Mouse (Mus musculus) embryonic facial prominence, embryonic 15.5 days (tissue): Measurements from ENCODE around the gene Lelp1. TPM values are rescaled to one million over a fixed set of nuclear protein-coding genes. Genes with fewer than 3 reads are reported as not detected.
A peak's percentile ranks its signal among the peaks of the same experiment; 100 is the strongest.

Source experiments
- ATAC-seq: fragments of 200-750 bp; cut with Nextera tagmentation; 2 replicates; pipeline ENCODE4 v1.8.0; 2017; ENCODE audit warnings: low read depth, moderate TSS enrichment; ENCODE audit not compliant: insufficient number of reproducible peaks, low FRiP score, low TSS enrichment
- H3K27ac ChIP-seq: fragments of 300-500 bp; sonication (generic); replicated peaks from 2 replicates; pipeline ENCODE4 v1.5.1; 2015; ENCODE audit warnings: mild to moderate bottlenecking, inconsistent platforms
- H3K27me3 ChIP-seq: fragments of 300-500 bp; sonication (generic); 2 replicates; pipeline ENCODE4 v1.6.1; 2015; ENCODE audit warnings: inconsistent platforms
- H3K36me3 ChIP-seq: fragments of 300-500 bp; sonication (generic); 2 replicates; pipeline ENCODE4 v1.6.1; 2015; ENCODE audit warnings: mild to moderate bottlenecking, inconsistent platforms
- H3K4me1 ChIP-seq: fragments of 300-500 bp; sonication (generic); 2 replicates; pipeline ENCODE4 v1.6.1; 2015; ENCODE audit warnings: inconsistent platforms
- H3K4me2 ChIP-seq: fragments of 300-500 bp; sonication (generic); replicated peaks from 2 replicates; pipeline ENCODE4 v1.6.1; 2015; ENCODE audit warnings: mild to moderate bottlenecking, inconsistent platforms
- H3K4me3 ChIP-seq: fragments of 300-500 bp; sonication (generic); replicated peaks from 2 replicates; pipeline ENCODE4 v1.5.1; 2015; ENCODE audit warnings: mild to moderate bottlenecking, inconsistent platforms
- H3K9ac ChIP-seq: fragments of 300-500 bp; sonication (generic); 2 replicates; pipeline ENCODE4 v1.6.1; 2015; ENCODE audit warnings: inconsistent platforms
- H3K9me3 ChIP-seq: fragments of 300-500 bp; sonication (generic); replicated peaks from 2 replicates; pipeline ENCODE4 v1.6.1; 2016; ENCODE audit warnings: inconsistent platforms
- whole genome bisulfite sequencing: fragments of 180-500 bp; shearing (Covaris S2); methylation state at CpG from one replicate; pipeline ENCODE4 v1.1.7; 2015; 5-methylcytosine and 5-hydroxymethylcytosine counted together
- polyA plus RNA-seq: library from polyadenylated mRNA; unstranded; fragments of >200 nt; fragmentation: Nextera tagmentation; extraction: Ambion mirVana; gene quantifications from 2 replicates; pipeline ENCODE4 v1.2.1, GENCODE M21; 2015

The Lelp1 gene
- polyA plus RNA-seq, result not detected in 2 replicates

DNA sequence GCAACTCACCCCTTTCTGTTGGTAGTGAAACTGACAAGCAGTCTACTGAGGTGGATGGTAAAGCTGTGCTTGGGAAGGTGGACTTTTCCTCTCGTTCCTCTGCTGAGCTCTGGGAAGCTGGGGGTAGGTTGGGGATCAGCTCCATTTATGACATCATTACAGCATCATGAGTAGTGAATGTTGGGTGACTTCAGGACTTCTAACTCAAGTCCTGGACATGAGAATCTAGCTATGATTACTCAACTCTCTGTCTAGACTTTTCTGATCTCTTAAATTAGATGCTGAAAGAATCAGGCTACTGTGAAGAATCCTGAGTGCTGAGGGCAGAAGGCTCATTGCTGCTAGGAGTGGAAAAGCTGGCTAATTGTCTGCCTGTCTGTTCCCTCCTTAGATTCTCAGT is at the start of gene Lelp1:
Lelp1 (minus strand) TSS at position 101 of the 400 bp plus-strand sequence.
- H3K4me3 ChIP-seq, result no peak within 1 kb of the TSS
- WGBS, result 67% methylated on average over 1 of the region's 1 CpGs
- ATAC-seq, result no peak
- H3K4me2 ChIP-seq, result no peak within 1 kb of the TSS
- H3K27me3 ChIP-seq, result no peaks in the 10 kb centered on the region
- H3K4me1 ChIP-seq, result no peaks in the 10 kb centered on the region
- H3K9ac ChIP-seq, result no peak within 1 kb of the TSS
- no peaks in the 10 kb centered on the region for H3K9me3 ChIP-seq
- no peaks in the 10 kb centered on the region for H3K36me3 ChIP-seq
- no peak within 1 kb of the TSS for H3K27ac ChIP-seq

DNA sequence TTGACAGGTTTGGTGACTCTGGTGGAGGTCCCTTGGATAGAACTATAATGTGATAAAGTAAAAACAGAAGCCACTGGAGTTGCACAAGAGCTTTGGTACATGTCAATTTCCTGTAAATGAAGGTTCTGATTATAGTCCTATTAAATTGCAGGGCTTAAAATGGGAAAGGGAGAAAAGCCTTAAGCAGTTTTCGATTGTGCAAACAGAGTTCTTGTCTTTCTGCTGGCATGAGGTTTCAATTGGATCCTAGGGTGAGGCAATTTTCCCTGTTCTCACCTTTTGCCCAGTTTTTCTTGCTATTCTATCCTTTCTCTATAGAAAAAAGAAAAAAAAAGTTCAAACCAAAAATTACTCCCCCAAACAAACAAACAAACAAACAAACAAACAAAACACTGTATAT is 34.3 kb upstream of the Lelp1 start:
- Histone ChIP-seq H3K9ac (no peak overlapping the region), H3K36me3 (no peaks in the 10 kb centered on the region), H3K4me1 (no peaks in the 10 kb centered on the region), H3K9me3 (no peaks in the 10 kb centered on the region), H3K4me3 (no peak overlapping the region), H3K4me2 (no peak overlapping the region), H3K27me3 (no peaks in the 10 kb centered on the region), H3K27ac (no peak overlapping the region)
- ATAC-seq, result no peak
- 26% methylated on average over 1 of the region's 1 CpGs for WGBS

DNA sequence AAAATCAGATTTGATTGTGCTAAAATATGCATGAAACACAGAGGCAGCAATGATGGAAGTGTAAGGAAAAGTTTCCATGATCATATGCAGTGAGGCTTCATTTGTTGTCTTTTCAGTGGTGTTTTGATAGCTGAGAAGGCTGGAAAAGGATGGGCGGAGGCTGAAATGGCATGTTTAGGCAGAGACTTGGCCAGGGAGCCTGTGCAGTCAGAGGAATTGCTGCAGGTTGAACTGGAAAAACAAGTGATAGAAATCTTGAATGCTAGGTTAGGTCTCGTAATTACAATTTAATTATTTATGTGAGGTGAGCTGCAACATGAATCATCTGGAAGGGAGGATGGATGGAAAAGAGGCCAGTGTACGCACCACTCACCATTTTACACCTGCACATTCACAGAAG is 27.3 kb upstream of the Lelp1 start:
- WGBS, result 61% methylated on average over 3 of the region's 3 CpGs
- no peaks in the 10 kb centered on the region for H3K27me3 ChIP-seq
- no peak for ATAC-seq

GRCm38 (mm10) chr3:92153322-92153721 is 10.8 kb upstream of the Lelp1 start:
- Histone ChIP-seq H3K27me3 (no peaks in the 10 kb centered on the region), H3K36me3 (no peaks in the 10 kb centered on the region), H3K4me3 (no peak overlapping the region), H3K9ac (no peak overlapping the region), H3K4me1 (no peaks in the 10 kb centered on the region), H3K4me2 (no peak overlapping the region), H3K27ac (no peak overlapping the region), H3K9me3 (no peaks in the 10 kb centered on the region)
- ATAC-seq, result no peak

More for the DNA sequence above, 27.3 kb upstream of the Lelp1 start:
- H3K4me1 ChIP-seq, result no peaks in the 10 kb centered on the region
- H3K9ac ChIP-seq, result no peak overlapping the region
- H3K9me3 ChIP-seq, result no peaks in the 10 kb centered on the region
- no peak overlapping the region for H3K4me2 ChIP-seq
- H3K36me3 ChIP-seq, result no peaks in the 10 kb centered on the region
- H3K4me3 ChIP-seq, result no peak overlapping the region
- 0 out of 2 replicates have a peak overlapping the region, but pooled peaks have one; percentile 58 for H3K27ac ChIP-seq

- ATAC-seq, result no peak
- H3K9ac ChIP-seq, result no peak overlapping the region
- WGBS, result 20% methylated on average over 8 of the region's 8 CpGs
- H3K27me3 ChIP-seq, result no peaks in the 10 kb centered on the region
- no peak overlapping the region for H3K27ac ChIP-seq
- no peaks in the 10 kb centered on the region for H3K9me3 ChIP-seq
- H3K4me1 ChIP-seq, result no peaks in the 10 kb centered on the region
- no peaks in the 10 kb centered on the region for H3K36me3 ChIP-seq
- no peak overlapping the region for H3K4me2 ChIP-seq
- no peak overlapping the region for H3K4me3 ChIP-seq
Measured at GRCm38 (mm10) chr3:92150631-92151277, 8.2 kb upstream of the Lelp1 start.

DNA sequence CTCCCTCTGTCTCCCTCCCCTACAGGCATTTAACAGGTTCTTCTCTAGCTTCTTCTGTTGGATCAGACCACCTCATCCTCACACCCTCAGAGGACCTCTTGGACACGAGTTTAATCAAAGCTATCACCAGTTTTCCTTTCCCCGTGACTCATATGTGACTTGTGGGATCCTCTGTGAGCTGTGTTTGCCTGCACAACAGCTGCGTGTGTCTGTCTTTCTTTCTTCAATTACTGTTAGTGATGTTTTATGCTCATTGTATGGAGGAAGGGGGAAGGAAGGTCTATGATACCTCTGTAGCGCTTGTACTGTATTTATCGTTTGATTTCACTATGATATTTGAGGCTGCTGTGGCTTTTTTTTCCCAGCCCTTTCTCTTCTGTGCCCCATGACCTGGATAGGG is 5.4 kb upstream of the Lelp1 start:
- H3K9me3 ChIP-seq, result no peaks in the 10 kb centered on the region
- no peak overlapping the region for H3K27ac ChIP-seq
- no peaks in the 10 kb centered on the region for H3K27me3 ChIP-seq
- H3K36me3 ChIP-seq, result no peaks in the 10 kb centered on the region
- ATAC-seq, result no peak
- 68% methylated on average over 5 of the region's 5 CpGs for WGBS
- H3K9ac ChIP-seq, result no peak overlapping the region
- H3K4me1 ChIP-seq, result no peaks in the 10 kb centered on the region
- no peak overlapping the region for H3K4me2 ChIP-seq
- no peak overlapping the region for H3K4me3 ChIP-seq

DNA sequence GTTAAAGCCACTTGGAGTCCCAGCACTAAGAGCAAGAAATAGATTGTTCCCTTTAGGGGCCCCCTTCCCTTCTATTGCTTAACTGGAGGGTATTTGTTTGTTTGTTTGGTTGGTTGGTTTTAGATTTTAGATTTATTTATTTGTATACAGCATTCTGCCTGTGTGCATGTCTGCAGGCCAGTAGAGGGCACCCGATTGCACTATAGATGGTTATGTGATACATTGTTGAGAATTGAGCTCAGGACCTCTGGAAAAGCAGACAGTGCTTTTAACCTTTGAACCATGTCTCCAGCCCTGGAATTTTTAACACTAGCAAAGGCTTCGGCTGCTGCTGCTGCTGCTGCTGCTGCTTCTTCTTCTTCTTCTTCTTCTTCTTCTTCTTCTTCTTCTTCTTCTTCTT is 4.9 kb upstream of the Lelp1 start:
- H3K27me3 ChIP-seq, result no peaks in the 10 kb centered on the region
- no peak for ATAC-seq
- no peak overlapping the region for H3K9ac ChIP-seq
- H3K4me3 ChIP-seq, result no peak overlapping the region
- WGBS, result 30% methylated on average over 2 of the region's 2 CpGs
- no peak overlapping the region for H3K27ac ChIP-seq
- no peak overlapping the region for H3K4me2 ChIP-seq
- H3K4me1 ChIP-seq, result no peaks in the 10 kb centered on the region
- no peaks in the 10 kb centered on the region for H3K9me3 ChIP-seq
- no peaks in the 10 kb centered on the region for H3K36me3 ChIP-seq

DNA sequence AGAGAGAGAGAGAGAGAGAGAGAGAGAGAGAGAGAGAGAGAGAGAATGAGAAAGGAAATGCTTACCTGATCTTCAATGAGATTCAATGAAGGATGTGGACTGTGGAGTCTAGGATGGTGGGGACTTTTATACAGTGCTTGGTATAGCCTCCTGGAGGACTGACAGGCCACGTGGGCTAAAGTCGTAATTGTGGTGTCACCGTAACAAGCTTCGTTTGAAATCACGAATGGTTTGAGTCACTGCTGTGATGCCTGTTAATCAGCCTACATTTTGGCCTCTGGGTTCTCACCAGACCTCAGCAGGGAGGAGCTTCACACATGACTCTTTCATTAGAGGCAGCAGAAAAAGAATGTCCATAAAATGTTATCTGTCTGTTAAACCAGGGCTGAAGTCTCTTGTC is 18.7 kb downstream of the Lelp1 start, which contains the start of gene Prr9:
Prr9 (minus strand) TSS at position 101 of the 400 bp plus-strand sequence.
- no peak within 1 kb of the TSS for H3K9ac ChIP-seq
- no peaks in the 10 kb centered on the region for H3K27me3 ChIP-seq
- H3K4me3 ChIP-seq, result no peak within 1 kb of the TSS
- H3K9me3 ChIP-seq, result no peaks in the 10 kb centered on the region
- no peaks in the 10 kb centered on the region for H3K4me1 ChIP-seq
- no peaks in the 10 kb centered on the region for H3K36me3 ChIP-seq
- no peak within 1 kb of the TSS for H3K4me2 ChIP-seq
- 70% methylated on average over 5 of the region's 5 CpGs for WGBS
- no peak for ATAC-seq
- H3K27ac ChIP-seq, result no peak within 1 kb of the TSS

DNA sequence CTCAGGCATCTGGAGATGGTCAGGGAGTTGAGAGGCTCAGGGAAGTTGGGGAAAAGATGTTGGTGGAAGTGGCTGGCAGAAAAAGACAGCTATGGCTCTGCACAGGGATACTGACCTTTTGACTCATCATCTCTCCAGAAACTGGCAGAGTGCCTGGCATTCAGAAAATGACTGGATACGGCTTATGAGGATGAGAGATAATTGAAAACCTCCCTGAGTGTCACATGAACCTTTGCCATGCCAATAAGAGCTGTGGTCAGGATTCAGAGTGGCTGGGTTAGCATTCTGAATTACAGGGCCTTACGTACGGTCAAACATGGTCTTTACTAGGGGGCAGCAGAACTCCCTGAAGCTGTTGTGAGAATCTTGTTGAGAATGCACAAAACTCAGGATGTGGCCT is 21.6 kb downstream of the Lelp1 start:
- H3K9me3 ChIP-seq, result no peaks in the 10 kb centered on the region
- H3K27ac ChIP-seq, result no peak overlapping the region
- no peak overlapping the region for H3K4me2 ChIP-seq
- H3K36me3 ChIP-seq, result no peaks in the 10 kb centered on the region
- H3K9ac ChIP-seq, result no peak overlapping the region
- H3K4me3 ChIP-seq, result no peak overlapping the region
- H3K27me3 ChIP-seq, result no peaks in the 10 kb centered on the region
- no peaks in the 10 kb centered on the region for H3K4me1 ChIP-seq
- no peak for ATAC-seq
- WGBS, result 77% methylated on average over 3 of the region's 3 CpGs

- Histone ChIP-seq H3K4me2 (no peak overlapping the region), H3K27me3 (no peaks in the 10 kb centered on the region), H3K9ac (no peak overlapping the region), H3K27ac (no peak overlapping the region), H3K4me1 (no peaks in the 10 kb centered on the region), H3K4me3 (no peak overlapping the region), H3K36me3 (no peaks in the 10 kb centered on the region), H3K9me3 (no peaks in the 10 kb centered on the region)
- ATAC-seq, result no peak
- 33% methylated on average over 3 of the region's 3 CpGs for WGBS
Measured at GRCm38 (mm10) chr3:92117930-92118329, 24.6 kb downstream of the Lelp1 start.

DNA sequence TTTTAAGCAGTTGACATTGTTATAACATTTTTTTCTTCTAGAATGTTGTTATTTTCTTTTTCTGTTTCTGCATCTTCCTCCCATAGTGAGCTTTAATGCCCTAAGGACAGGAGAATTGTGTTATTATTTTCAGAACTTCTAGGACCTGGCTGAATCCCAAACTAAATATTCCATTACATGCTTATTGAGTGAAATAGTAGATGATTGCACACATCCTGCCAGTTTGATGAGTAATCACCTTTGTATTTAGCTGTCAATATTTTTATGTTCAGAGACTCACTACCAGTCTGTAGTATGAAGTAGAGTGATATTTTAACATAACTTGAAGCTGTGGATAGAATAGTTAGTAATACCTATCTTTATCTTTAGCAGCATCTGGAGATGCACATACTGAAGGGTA is 31.0 kb downstream of the Lelp1 start:
- no peak overlapping the region for H3K9ac ChIP-seq
- H3K27me3 ChIP-seq, result no peaks in the 10 kb centered on the region
- no peak overlapping the region for H3K27ac ChIP-seq
- H3K4me2 ChIP-seq, result no peak overlapping the region
- ATAC-seq, result no peak
- H3K4me1 ChIP-seq, result no peaks in the 10 kb centered on the region
- H3K36me3 ChIP-seq, result no peaks in the 10 kb centered on the region
- H3K9me3 ChIP-seq, result no peaks in the 10 kb centered on the region
- H3K4me3 ChIP-seq, result no peak overlapping the region

DNA sequence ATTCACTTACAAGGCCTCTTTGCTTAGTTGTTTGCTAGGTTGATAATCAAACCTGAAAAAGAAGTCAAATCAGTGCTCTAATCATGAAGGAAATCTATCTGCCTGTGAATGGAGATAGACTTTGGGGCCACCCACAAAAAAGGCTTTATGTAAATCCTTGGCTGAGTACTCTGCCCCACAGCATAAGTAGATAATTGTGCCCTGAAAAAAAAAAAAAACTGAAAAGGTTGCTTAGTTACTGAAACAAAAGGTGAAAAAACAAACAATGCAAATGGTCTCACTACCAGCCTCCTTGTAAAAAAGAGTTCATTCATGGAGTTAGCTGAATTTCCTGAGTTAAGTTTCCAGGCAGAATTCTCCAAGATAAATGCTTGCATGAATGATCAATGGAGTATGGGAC is 31.8 kb downstream of the Lelp1 start:
- no peaks in the 10 kb centered on the region for H3K27me3 ChIP-seq
- no peak overlapping the region for H3K9ac ChIP-seq
- H3K4me3 ChIP-seq, result no peak overlapping the region
- no peaks in the 10 kb centered on the region for H3K36me3 ChIP-seq
- no peaks in the 10 kb centered on the region for H3K9me3 ChIP-seq
- H3K4me2 ChIP-seq, result no peak overlapping the region
- H3K4me1 ChIP-seq, result no peaks in the 10 kb centered on the region
- no peak for ATAC-seq
- H3K27ac ChIP-seq, result no peak overlapping the region
